Mouse (Mus musculus) kidney, embryonic 15.5 days (tissue): ENCODE data around the gene Serpinb9b. TPM values are rescaled to one million over a fixed set of nuclear protein-coding genes. Genes with fewer than 3 reads are reported as not detected.

Source experiments
- ATAC-seq: fragments of 200-750 bp; cut with Nextera tagmentation; replicated peaks from 2 replicates; pipeline ENCODE4 v1.8.0; 2017; ENCODE audit warnings: moderate TSS enrichment; ENCODE audit not compliant: low FRiP score
- H3K27ac ChIP-seq: fragments of 300-500 bp; sonication (generic); 2 replicates; pipeline ENCODE4 v1.5.1; 2015; ENCODE audit warnings: mild to moderate bottlenecking, inconsistent platforms
- H3K27me3 ChIP-seq: fragments of 300-500 bp; sonication (generic); 2 replicates; pipeline ENCODE4 v1.6.1; 2015; ENCODE audit warnings: inconsistent platforms
- H3K36me3 ChIP-seq: fragments of 300-500 bp; sonication (generic); 2 replicates; pipeline ENCODE4 v1.6.1; 2015; ENCODE audit warnings: inconsistent platforms
- H3K4me1 ChIP-seq: fragments of 300-500 bp; sonication (generic); 2 replicates; pipeline ENCODE4 v1.6.1; 2015; ENCODE audit warnings: inconsistent platforms
- H3K4me2 ChIP-seq: fragments of 300-500 bp; sonication (generic); 2 replicates; pipeline ENCODE4 v1.6.1; 2015; ENCODE audit warnings: moderate library complexity, mild to moderate bottlenecking, inconsistent platforms
- H3K4me3 ChIP-seq: fragments of 300-500 bp; sonication (generic); replicated peaks from 2 replicates; pipeline ENCODE4 v1.5.1; 2015; ENCODE audit warnings: mild to moderate bottlenecking, inconsistent platforms
- H3K9ac ChIP-seq: fragments of 300-500 bp; sonication (generic); 2 replicates; pipeline ENCODE4 v1.6.1; 2015; ENCODE audit warnings: mild to moderate bottlenecking, inconsistent platforms
- H3K9me3 ChIP-seq: fragments of 300-500 bp; sonication (generic); replicated peaks from 2 replicates; pipeline ENCODE4 v1.6.1; 2016; ENCODE audit warnings: inconsistent platforms
- WGBS: fragments of 180-500 bp; shearing (Covaris S2); methylation state at CpG from one replicate; pipeline ENCODE4 v1.1.7; 2015; ENCODE audit warnings: mixed read lengths; 5-methylcytosine and 5-hydroxymethylcytosine counted together
- polyA plus RNA-seq: library from polyadenylated mRNA; unstranded; fragments of >200 nt; fragmentation: Nextera tagmentation; extraction: Ambion mirVana; gene quantifications from 2 replicates; pipeline ENCODE4 v1.2.1, GENCODE M21; 2015

Serpinb9b gene
- polyA plus RNA-seq, 1 experiment from 2014 or later, result 0.14 TPM

GRCm38 (mm10) chr13:33084975-33085694, 57.9 kb downstream of the Serpinb9b start:
- Histone ChIP-seq H3K4me3 (no peak overlapping the region), H3K27me3 (no peaks in the 10 kb centered on the region), H3K4me1 (no peaks in the 10 kb centered on the region), H3K27ac (no peak overlapping the region), H3K36me3 (no peaks in the 10 kb centered on the region), H3K9ac (no peak overlapping the region), H3K9me3 (no peaks in the 10 kb centered on the region), H3K4me2 (no peak overlapping the region)
- WGBS, result 70% methylated on average over 5 of the region's 5 CpGs
- ATAC-seq, result no peak

- H3K36me3 ChIP-seq, result no peaks in the 10 kb centered on the region
- no peak overlapping the region for H3K4me3 ChIP-seq
- no peaks in the 10 kb centered on the region for H3K9me3 ChIP-seq
- H3K27me3 ChIP-seq, result no peaks in the 10 kb centered on the region
- H3K4me1 ChIP-seq, result no peaks in the 10 kb centered on the region
- H3K27ac ChIP-seq, result no peak overlapping the region
- no peak for ATAC-seq
- no peak overlapping the region for H3K4me2 ChIP-seq
- H3K9ac ChIP-seq, result no peak overlapping the region
Observed at GRCm38 (mm10) chr13:33085695-33086432, 58.6 kb downstream of the Serpinb9b start.

- no peaks in the 10 kb centered on the region for H3K4me1 ChIP-seq
- no peak for ATAC-seq
- no peak overlapping the region for H3K9ac ChIP-seq
- no peak overlapping the region for H3K27ac ChIP-seq
- H3K4me2 ChIP-seq, result no peak overlapping the region
- no peaks in the 10 kb centered on the region for H3K27me3 ChIP-seq
- WGBS, result 60% methylated on average over 3 of the region's 3 CpGs
- no peaks in the 10 kb centered on the region for H3K9me3 ChIP-seq
- no peak overlapping the region for H3K4me3 ChIP-seq
- H3K36me3 ChIP-seq, result no peaks in the 10 kb centered on the region
Observed at GRCm38 (mm10) chr13:33089566-33089965, 62.4 kb downstream of the Serpinb9b start.

GRCm38 (mm10) chr13:33090546-33090945, 63.3 kb downstream of the Serpinb9b start:
- Histone ChIP-seq H3K36me3 (no peaks in the 10 kb centered on the region), H3K4me1 (no peaks in the 10 kb centered on the region), H3K9me3 (no peaks in the 10 kb centered on the region), H3K27ac (no peak overlapping the region), H3K4me3 (no peak overlapping the region), H3K27me3 (no peaks in the 10 kb centered on the region), H3K4me2 (no peak overlapping the region), H3K9ac (no peak overlapping the region)
- WGBS, result 72% methylated on average over 1 of the region's 1 CpGs
- ATAC-seq, result no peak

GRCm38 (mm10) chr13:33091306-33091705, 64.1 kb downstream of the Serpinb9b start:
- 93% methylated on average over 1 of the region's 1 CpGs for WGBS
- H3K9me3 ChIP-seq, result no peaks in the 10 kb centered on the region
- H3K4me2 ChIP-seq, result no peak overlapping the region
- no peaks in the 10 kb centered on the region for H3K27me3 ChIP-seq
- no peak for ATAC-seq
- H3K27ac ChIP-seq, result no peak overlapping the region
- no peak overlapping the region for H3K9ac ChIP-seq
- H3K36me3 ChIP-seq, result no peaks in the 10 kb centered on the region
- H3K4me3 ChIP-seq, result no peak overlapping the region
- H3K4me1 ChIP-seq, result no peaks in the 10 kb centered on the region

Other genes with a start within 250 kb of the Serpinb9b start
- gene Mylk4, start 243.5 kb upstream of the Serpinb9b start, polyA plus RNA-seq, result 0.64 and 1.0 TPM in 2 replicates
- 22.2 and 23.4 TPM in 2 replicates for gene Wrnip1, start 225.4 kb upstream of the Serpinb9b start, polyA plus RNA-seq
- not detected in 2 replicates for gene D930007J09Rik, start 224.6 kb upstream of the Serpinb9b start, polyA plus RNA-seq
- 12.4 and 13.4 TPM in 2 replicates for gene Serpinb1a, start 176.2 kb upstream of the Serpinb9b start, polyA plus RNA-seq
- gene Serpinb1c, start 129.2 kb upstream of the Serpinb9b start, polyA plus RNA-seq, result not detected in 2 replicates
- gene Serpinb6b, start 62.2 kb upstream of the Serpinb9b start, polyA plus RNA-seq, result 3.9 and 5.0 TPM in 2 replicates
- gene Serpinb9, start 24.2 kb upstream of the Serpinb9b start, polyA plus RNA-seq, result 8.8 and 9.3 TPM in 2 replicates
- gene Serpinb1b, start 51.2 kb downstream of the Serpinb9b start, polyA plus RNA-seq, result not detected in 2 replicates
- not detected in 2 replicates for gene Serpinb9c, start 132.3 kb downstream of the Serpinb9b start, polyA plus RNA-seq
- not detected in 2 replicates for gene Serpinb9d, start 165.5 kb downstream of the Serpinb9b start, polyA plus RNA-seq
- not detected in 2 replicates for gene Serpinb9e, start 222.2 kb downstream of the Serpinb9b start, polyA plus RNA-seq